Mouse (Mus musculus) thymus, adult 18-20 months (tissue): ENCODE results near the gene Kcnk13.

Source experiments
- DNase-seq, 2 experiments: peaks; one replicate each; pipeline ENCODE4 v3.0.0; 2022; ENCODE audit warnings: mixed read lengths in 2 of 2

Gene Kcnk13

DNA sequence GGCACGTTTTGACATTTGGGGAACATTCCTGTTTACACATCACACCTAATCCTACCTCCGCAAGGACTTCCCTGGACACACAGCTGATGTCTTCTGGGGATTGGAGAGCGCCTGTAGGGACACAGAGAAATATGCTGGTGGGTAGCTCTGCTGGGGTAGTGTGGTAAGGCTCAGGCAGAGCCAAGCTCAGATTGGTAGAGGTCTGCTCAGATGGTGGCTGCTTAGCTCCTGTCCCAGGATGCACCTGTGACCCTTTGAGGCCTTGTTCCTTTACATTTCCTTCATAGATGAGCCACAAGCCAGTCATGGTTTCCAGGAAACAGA lies 136.4 kb downstream of the Kcnk13 start:
- no peak for DNase-seq

DNA sequence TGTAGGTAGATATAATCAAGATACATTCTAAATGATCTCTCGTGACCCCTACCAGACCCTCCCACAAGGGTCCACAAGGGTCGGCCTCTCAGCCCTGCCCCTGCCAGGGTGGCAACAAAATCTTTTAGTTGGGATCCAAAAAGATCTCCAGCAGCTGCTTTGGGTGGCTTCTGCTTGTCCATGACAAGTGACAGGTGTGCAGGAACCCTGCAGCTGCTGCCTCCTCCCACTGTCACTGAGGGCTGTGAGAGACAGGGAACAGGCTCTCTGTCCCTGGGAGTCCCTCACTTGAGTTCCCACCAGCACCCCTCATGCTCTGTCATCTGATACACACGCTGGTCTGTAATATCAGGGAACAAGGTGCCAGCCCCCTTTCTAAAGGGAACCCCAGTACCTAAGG lies 137.4 kb downstream of the Kcnk13 start:
- no peak for DNase-seq

DNA sequence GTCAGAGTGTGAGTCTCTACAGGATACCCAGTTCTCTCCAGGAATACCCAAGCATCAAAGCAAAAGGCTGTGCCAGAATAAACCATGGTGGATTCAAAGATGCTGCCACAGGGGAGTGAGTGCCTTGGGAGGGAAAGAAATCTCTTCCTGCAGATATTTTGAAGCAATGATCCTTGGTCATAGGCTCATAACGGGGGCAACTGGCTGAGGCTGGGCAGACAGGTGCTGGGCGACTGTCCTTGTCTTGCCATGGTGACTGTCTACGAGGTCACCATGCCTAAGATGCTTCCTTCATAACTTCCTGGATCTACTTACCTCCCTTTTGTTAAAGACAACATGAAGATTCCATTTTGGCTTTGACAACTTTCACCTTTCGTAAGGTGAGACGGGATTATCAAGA lies 140.2 kb downstream of the Kcnk13 start:
- no peak for DNase-seq

DNA sequence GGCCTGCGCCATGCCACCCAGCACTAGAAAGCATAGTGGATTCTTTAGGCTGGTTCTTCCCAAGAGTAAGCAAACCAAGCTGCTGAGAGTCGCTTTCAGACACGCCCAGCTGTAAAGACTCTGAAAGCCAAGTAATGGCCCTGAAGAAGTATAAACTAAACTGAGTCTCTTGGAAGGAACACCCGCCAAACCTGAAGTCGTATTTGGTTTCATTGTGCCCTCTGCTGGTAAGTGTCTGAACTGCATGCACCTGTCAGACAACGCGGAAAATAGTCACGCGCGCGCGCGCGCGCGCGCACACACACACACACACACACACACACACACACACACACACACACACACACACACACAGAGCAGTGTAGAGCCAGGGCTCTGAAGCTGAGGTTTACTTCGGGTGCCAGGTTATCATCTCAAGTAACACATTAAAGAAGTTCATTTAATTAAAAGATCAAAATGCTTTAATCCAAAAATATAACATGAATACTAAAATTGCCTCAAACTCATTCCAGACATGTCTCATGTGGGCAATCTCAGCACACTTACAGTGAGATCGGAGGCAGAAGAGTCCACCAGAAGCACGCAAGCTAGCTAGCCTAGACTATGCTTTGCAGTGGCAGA lies 142.1 kb downstream of the Kcnk13 start:
- DNase-seq: peak in 1 of 2 experiments; percentile 41

DNA sequence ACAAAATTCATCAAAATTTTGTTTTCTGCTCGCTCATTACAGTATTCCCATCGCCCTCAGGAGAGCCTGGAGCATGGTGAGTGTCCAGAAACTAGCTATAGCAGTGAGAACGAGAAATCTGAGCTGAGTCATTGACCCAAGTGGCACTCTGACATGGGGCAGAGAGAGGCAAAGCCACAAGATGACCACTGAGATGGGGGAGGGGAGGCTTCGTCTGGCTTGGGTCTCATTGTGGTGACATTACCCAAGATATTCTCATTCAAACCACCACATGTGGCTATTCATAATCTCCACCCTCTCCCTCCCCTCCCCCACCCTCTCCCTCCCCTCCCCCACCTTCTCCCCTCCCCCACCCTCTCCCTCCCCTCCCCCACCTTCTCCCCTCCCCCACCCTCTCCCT lies 143.1 kb downstream of the Kcnk13 start:
- no peak for DNase-seq

DNA sequence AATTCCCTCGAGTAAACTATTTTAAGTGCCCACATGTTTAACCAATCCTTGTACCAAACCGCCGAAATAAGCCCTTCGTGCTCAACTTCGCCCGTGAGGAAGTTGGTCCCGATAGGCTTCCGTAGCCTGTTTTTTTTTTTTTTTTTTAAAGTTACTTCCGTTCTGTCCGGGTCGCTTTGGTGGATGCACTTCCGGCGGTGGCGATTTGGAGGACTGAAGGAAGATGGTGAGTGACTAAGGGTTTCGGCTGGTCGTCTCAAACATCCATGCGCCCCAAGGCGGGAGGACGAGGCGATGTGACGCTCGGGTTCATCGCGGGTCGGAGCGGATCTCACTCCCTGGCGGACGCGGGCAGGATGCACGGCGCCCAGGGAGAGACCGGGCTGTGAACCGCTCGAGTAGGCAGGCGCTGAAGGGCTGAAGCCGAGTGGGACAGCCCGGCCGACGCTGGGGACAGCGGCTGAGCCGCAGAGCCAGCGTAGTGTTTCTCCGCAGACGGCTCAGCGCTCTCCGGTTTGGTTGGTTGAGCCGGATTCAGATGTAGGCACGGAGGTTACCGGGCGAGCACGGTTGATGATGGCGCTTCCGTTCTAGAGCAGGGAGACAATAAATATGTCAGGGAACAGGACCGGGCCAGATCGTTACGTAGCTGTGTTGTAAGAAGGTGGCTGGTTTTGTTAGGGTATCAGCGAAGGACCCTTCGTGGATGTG lies 145.8 kb downstream of the Kcnk13 start, which contains the start of gene Psmc1:
Gene Psmc1, plus strand, starts transcription at position 169 of the 711 bp plus-strand sequence.
- peak; percentile 56 to 70 for DNase-seq
